Mouse (Mus musculus): ENCODE data around the gene Gm7544. TPM values are rescaled to one million over a fixed set of nuclear protein-coding genes. Genes with fewer than 3 reads are reported as not detected.

Gm7544 gene
- polyA plus RNA-seq, 1 experiment from 2014 or later = not detected

Other genes starting within 250 kb of the Gm7544 start
- gene Mff, start 231.1 kb downstream of the Gm7544 start, polyA plus RNA-seq (2014; fragmentation: Nextera tagmentation; extraction: Ambion mirVana) = 278 and 290 TPM in 2 replicates
- gene Tm4sf20, start 187.6 kb downstream of the Gm7544 start, polyA plus RNA-seq (2014; fragmentation: Nextera tagmentation; extraction: Ambion mirVana) = 0.28 TPM in 1 of 2 replicates, not detected in the other
- gene Gm47791, start 184.8 kb downstream of the Gm7544 start, polyA plus RNA-seq (2014; fragmentation: Nextera tagmentation; extraction: Ambion mirVana) = not detected in 2 replicates
- gene Agfg1, start 116.5 kb downstream of the Gm7544 start, polyA plus RNA-seq (2014; fragmentation: Nextera tagmentation; extraction: Ambion mirVana) = 55.0 and 58.4 TPM in 2 replicates
- gene A030005L19Rik, start 42.7 kb downstream of the Gm7544 start, polyA plus RNA-seq (2014; fragmentation: Nextera tagmentation; extraction: Ambion mirVana) = not detected in 2 replicates
- not detected in 2 replicates for gene A030014E15Rik, start 31.1 kb downstream of the Gm7544 start, polyA plus RNA-seq (2014; fragmentation: Nextera tagmentation; extraction: Ambion mirVana)
- gene Gm6217, start 24.6 kb downstream of the Gm7544 start, polyA plus RNA-seq (2014; fragmentation: Nextera tagmentation; extraction: Ambion mirVana) = not detected in 2 replicates
- gene A030003K21Rik, start 12.6 kb downstream of the Gm7544 start, polyA plus RNA-seq (2014; fragmentation: Nextera tagmentation; extraction: Ambion mirVana) = not detected in 2 replicates
- not detected in 2 replicates for gene Gm47955, start 4.3 kb upstream of the Gm7544 start, polyA plus RNA-seq (2014; fragmentation: Nextera tagmentation; extraction: Ambion mirVana)
- not detected in 2 replicates for gene Gm47959, start 44.5 kb upstream of the Gm7544 start, polyA plus RNA-seq (2014; fragmentation: Nextera tagmentation; extraction: Ambion mirVana)
- 0.41 and 0.72 TPM in 2 replicates for gene Slc19a3, start 82.4 kb upstream of the Gm7544 start, polyA plus RNA-seq (2014; fragmentation: Nextera tagmentation; extraction: Ambion mirVana)
- not detected in 2 replicates for gene Krtap28-10, start 86.5 kb upstream of the Gm7544 start, polyA plus RNA-seq (2014; fragmentation: Nextera tagmentation; extraction: Ambion mirVana)
- not detected in 2 replicates for gene Gm47969, start 88.9 kb upstream of the Gm7544 start, polyA plus RNA-seq (2014; fragmentation: Nextera tagmentation; extraction: Ambion mirVana)
- gene A030005K14Rik, start 103.4 kb upstream of the Gm7544 start, polyA plus RNA-seq (2014; fragmentation: Nextera tagmentation; extraction: Ambion mirVana) = not detected in 2 replicates
- not detected in 2 replicates for gene Krtap28-13, start 104.9 kb upstream of the Gm7544 start, polyA plus RNA-seq (2014; fragmentation: Nextera tagmentation; extraction: Ambion mirVana)
- gene Ccl20, start 160.8 kb upstream of the Gm7544 start, polyA plus RNA-seq (2014; fragmentation: Nextera tagmentation; extraction: Ambion mirVana) = not detected in 2 replicates
- not detected in 2 replicates for gene Daw1, start 203.7 kb upstream of the Gm7544 start, polyA plus RNA-seq (2014; fragmentation: Nextera tagmentation; extraction: Ambion mirVana)